Mouse (Mus musculus): Measurements from ENCODE around the gene Ppp3ca. TPM values are rescaled to one million over a fixed set of nuclear protein-coding genes. Genes with fewer than 3 reads are reported as not detected.

The Ppp3ca gene
- polyA plus RNA-seq, 1 experiment from 2014 or later: 153 TPM

DNA sequence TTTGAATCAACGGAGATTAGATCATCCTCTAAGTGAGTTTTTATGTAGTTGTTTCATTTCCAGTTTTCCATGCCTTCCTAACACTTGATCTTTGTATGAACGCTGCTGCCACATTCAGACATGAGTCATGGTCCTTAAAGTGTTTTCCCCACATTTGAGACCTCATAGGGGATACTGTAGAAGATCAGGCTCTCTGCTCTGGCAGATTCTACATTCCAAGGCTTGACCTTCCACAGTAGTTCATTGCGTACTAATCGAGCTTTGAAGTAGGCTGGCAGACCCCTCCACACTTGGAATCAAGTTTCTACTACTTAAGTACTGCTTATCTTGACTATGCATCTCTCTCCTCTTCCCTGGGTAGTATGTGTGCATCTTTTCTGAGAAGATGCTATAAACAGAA, 183.7 kb downstream of the Ppp3ca start:
- Histone ChIP-seq H3K4me3 (no peak overlapping the region), H3K36me3 (no peaks in the 10 kb centered on the region), H3K27ac (replicated peaks) (no peak overlapping the region), H3K4me2 (replicated peaks) (no peak overlapping the region), H3K27me3 (no peaks in the 10 kb centered on the region), H3K9ac (replicated peaks) (no peak overlapping the region), H3K9me3 (no peaks in the 10 kb centered on the region), H3K4me1 (no peaks in the 10 kb centered on the region; the same call in 1 of the 2 replicates)
- no peak for ATAC-seq (replicated peaks)
- 95% methylated on average over 4 of the region's 4 CpGs for WGBS

- no peak for ATAC-seq (replicated peaks)
- Histone ChIP-seq H3K4me1 (no peaks in the 10 kb centered on the region; the same call in 1 of the 2 replicates), H3K27ac (replicated peaks) (no peak overlapping the region), H3K9me3 (no peaks in the 10 kb centered on the region), H3K9ac (replicated peaks) (no peak overlapping the region), H3K27me3 (no peaks in the 10 kb centered on the region), H3K4me3 (no peak overlapping the region), H3K36me3 (no peaks in the 10 kb centered on the region), H3K4me2 (replicated peaks) (no peak overlapping the region)
- 91% methylated on average over 4 of the region's 4 CpGs for WGBS
Observed at GRCm38 (mm10) chr3:136855996-136856395, 186.1 kb downstream of the Ppp3ca start.

- Histone ChIP-seq H3K4me2 (replicated peaks) (no peak overlapping the region), H3K36me3 (no peaks in the 10 kb centered on the region), H3K9ac (replicated peaks) (no peak overlapping the region), H3K4me3 (no peak overlapping the region), H3K27me3 (no peaks in the 10 kb centered on the region), H3K9me3 (no peaks in the 10 kb centered on the region), H3K4me1 (no peaks in the 10 kb centered on the region), H3K27ac (replicated peaks) (no peak overlapping the region)
- no peak for ATAC-seq (replicated peaks)
- WGBS: 88% methylated on average over 11 of the region's 11 CpGs
Observed at GRCm38 (mm10) chr3:136862051-136862837, 192.3 kb downstream of the Ppp3ca start.

DNA sequence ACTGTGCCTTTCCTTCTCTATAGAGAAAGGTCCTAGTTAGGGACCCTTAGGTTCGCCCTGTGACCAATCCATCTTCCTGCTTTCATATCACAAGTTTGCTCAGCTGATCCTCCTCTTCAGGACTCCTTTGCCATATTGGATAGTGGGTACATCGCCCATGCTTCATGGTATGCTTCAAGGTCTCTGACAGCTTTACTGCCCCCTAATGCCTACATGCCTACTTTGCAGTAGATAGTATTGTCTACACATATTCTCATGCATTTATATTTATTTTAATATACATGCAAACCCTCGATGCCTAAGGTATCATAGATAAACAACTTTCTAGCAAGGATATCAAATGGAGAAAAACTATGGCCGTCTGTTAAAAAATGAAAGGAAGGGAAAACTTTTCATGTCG, 193.2 kb downstream of the Ppp3ca start:
- 93% methylated on average over 5 of the region's 5 CpGs for WGBS
- Histone ChIP-seq H3K4me3 (no peak overlapping the region), H3K36me3 (no peaks in the 10 kb centered on the region), H3K27me3 (no peaks in the 10 kb centered on the region), H3K9me3 (no peaks in the 10 kb centered on the region), H3K4me2 (replicated peaks) (no peak overlapping the region), H3K9ac (replicated peaks) (no peak overlapping the region), H3K4me1 (no peaks in the 10 kb centered on the region), H3K27ac (replicated peaks) (no peak overlapping the region)
- 0 out of 2 replicates have a peak, but pooled peaks have one; percentile 26 for ATAC-seq (replicated peaks)

GRCm38 (mm10) chr3:136864306-136864705, 194.4 kb downstream of the Ppp3ca start:
- Histone ChIP-seq H3K9me3 (no peaks in the 10 kb centered on the region), H3K4me3 (no peak overlapping the region), H3K4me2 (replicated peaks) (no peak overlapping the region), H3K9ac (replicated peaks) (no peak overlapping the region), H3K36me3 (no peaks in the 10 kb centered on the region), H3K4me1 (no peaks in the 10 kb centered on the region), H3K27ac (replicated peaks) (no peak overlapping the region), H3K27me3 (no peaks in the 10 kb centered on the region)
- ATAC-seq (replicated peaks): no peak

- H3K27me3 ChIP-seq: no peaks in the 10 kb centered on the region
Observed at GRCm38 (mm10) chr3:136865176-136865859, 195.4 kb downstream of the Ppp3ca start.

DNA sequence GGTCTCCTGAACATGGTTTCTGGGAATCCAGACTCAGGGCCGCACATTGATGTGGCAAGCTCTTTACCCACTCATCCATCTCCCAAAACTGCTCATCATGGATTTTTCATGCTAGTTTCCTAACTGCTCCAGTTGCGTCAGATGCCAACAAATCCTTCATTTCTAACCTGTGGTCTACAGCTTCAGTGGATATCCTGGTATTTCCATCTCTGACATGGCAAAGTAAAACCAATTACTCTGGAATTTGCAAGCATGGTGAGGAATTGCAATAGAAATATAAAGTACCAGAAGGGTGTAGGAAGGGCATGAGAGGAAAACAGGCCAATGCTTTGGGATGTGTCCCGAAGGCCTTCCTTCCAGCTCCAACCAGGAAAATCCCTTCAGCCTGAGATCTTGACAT, 196.2 kb downstream of the Ppp3ca start:
- WGBS: 98% methylated on average over 3 of the region's 3 CpGs
- no peaks in the 10 kb centered on the region for H3K36me3 ChIP-seq
- no peak for ATAC-seq (replicated peaks)
- no peaks in the 10 kb centered on the region for H3K27me3 ChIP-seq
- H3K4me3 ChIP-seq: no peak overlapping the region
- no peak overlapping the region for H3K27ac ChIP-seq (replicated peaks)
- peaks cover 2% of the 10 kb centered on the region; the same call in 1 of the 2 replicates for H3K4me1 ChIP-seq
- no peak overlapping the region for H3K9ac ChIP-seq (replicated peaks)
- no peaks in the 10 kb centered on the region for H3K9me3 ChIP-seq
- H3K4me2 ChIP-seq (replicated peaks): no peak overlapping the region

More at GRCm38 (mm10) chr3:136865176-136865859, 195.4 kb downstream of the Ppp3ca start:
- no peaks in the 10 kb centered on the region for H3K4me1 ChIP-seq
- 85% methylated on average over 4 of the region's 4 CpGs for WGBS
- H3K9me3 ChIP-seq: no peaks in the 10 kb centered on the region
- H3K9ac ChIP-seq (replicated peaks): no peak overlapping the region
- no peak overlapping the region for H3K4me2 ChIP-seq (replicated peaks)
- H3K36me3 ChIP-seq: no peaks in the 10 kb centered on the region
- no peak overlapping the region for H3K27ac ChIP-seq (replicated peaks)
- H3K4me3 ChIP-seq: no peak overlapping the region
- ATAC-seq (replicated peaks): no peak

DNA sequence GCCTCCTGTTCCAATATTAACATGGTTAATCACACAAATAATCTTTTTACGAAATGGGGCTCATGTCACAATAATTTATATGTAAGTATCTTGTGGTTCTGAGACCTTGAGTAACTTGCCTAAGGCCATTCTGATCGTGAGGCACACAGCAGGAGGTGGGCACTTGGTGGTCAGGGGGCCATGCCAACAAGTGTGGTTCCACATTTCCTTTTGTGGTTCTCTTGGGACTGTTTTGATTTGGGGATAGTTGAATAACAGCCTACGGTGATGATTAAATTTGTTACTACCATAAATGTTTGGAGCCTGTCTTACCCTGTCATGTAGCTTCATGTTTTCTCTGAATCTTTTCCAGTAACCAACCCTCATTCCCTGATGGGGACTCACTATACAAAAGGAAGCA, 196.6 kb downstream of the Ppp3ca start:
- H3K4me2 ChIP-seq (replicated peaks): no peak overlapping the region
- WGBS: 81% methylated on average over 3 of the region's 3 CpGs
- H3K27ac ChIP-seq (replicated peaks): no peak overlapping the region
- no peaks in the 10 kb centered on the region for H3K36me3 ChIP-seq
- H3K9ac ChIP-seq (replicated peaks): no peak overlapping the region
- no peaks in the 10 kb centered on the region for H3K27me3 ChIP-seq
- no peak overlapping the region for H3K4me3 ChIP-seq
- ATAC-seq (replicated peaks): no peak
- no peaks in the 10 kb centered on the region for H3K9me3 ChIP-seq
- peaks cover 6% of the 10 kb centered on the region for H3K4me1 ChIP-seq

GRCm38 (mm10) chr3:136867366-136867765, 197.4 kb downstream of the Ppp3ca start:
- WGBS: 95% methylated on average over 2 of the region's 2 CpGs
- no peak overlapping the region for H3K4me3 ChIP-seq
- no peak overlapping the region for H3K9ac ChIP-seq (replicated peaks)
- H3K27ac ChIP-seq (replicated peaks): no peak overlapping the region
- no peak overlapping the region for H3K4me2 ChIP-seq (replicated peaks)
- ATAC-seq (replicated peaks): no peak
- H3K27me3 ChIP-seq: no peaks in the 10 kb centered on the region
- no peaks in the 10 kb centered on the region for H3K9me3 ChIP-seq
- peaks cover 14% of the 10 kb centered on the region for H3K4me1 ChIP-seq
- no peaks in the 10 kb centered on the region for H3K36me3 ChIP-seq

DNA sequence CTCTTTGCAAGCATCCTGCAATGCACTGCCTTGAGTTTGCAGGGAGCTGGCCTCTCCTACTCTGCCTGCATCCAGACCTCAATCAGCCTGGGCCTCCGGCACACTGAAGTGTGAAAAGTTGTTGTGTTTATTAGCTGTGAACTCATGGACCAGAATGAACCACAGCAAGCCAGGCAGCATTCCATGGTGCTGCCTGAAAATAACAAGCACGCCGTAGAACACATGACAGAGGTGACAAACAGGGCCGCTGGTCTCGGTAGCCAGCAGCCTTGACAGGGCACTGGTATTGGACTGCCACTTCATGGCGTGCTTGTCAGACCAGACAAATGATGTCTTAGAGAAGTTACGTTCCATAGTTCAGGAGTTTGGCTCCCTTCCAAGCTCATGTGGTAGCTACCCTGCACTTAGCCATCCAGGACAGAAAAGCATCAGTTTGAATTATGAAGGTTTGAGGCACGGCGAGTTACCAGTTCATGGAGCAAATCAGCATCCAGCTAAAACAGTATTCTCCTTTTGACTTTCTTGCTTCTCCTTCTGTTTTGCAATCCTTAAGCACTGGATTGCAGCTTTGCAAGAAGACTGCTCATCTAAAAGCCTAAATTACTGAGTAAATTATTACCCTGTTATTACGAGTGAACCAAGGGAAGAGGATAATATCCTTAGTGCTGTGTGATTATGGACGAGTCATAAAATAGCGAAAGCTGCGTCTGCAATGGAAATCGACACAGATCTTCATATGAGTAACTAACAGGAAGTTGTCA, 202.0 kb downstream of the Ppp3ca start:
- Histone ChIP-seq H3K9me3 (no peaks in the 10 kb centered on the region), H3K4me2 (replicated peaks) (no peak overlapping the region), H3K4me3 (no peak overlapping the region), H3K27ac (replicated peaks) (no peak overlapping the region), H3K36me3 (no peaks in the 10 kb centered on the region), H3K9ac (replicated peaks) (no peak overlapping the region), H3K27me3 (no peaks in the 10 kb centered on the region), H3K4me1 (peaks cover 30% of the 10 kb centered on the region)
- WGBS: 48% methylated on average over 14 of the region's 14 CpGs
- ATAC-seq (replicated peaks): peak; percentile 78

DNA sequence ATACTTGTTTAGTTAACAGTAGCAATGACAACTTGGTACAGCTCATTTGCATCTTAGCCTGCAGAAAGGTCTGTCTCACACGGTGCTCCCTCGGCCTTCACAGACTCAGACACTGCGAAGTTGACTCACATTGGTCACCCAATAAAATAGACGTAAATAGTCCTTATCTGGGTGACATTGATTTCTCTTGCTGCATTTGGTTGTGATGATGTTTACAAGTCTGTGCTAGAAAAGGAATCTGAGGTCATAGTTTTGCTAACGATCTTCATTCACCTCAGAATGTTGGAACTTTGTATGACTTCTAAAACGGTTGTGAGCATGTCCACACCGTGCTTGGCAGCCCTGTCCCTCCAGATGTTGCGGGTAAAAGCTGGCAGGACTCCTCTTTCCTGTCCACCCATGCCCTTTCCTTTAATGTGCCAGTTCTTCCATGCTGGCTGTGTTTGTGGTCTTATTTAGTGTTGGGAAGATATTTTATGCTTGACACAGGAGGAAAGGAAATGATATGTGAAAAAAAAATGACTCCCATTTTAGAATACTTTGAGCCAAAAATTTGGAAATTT, 202.7 kb downstream of the Ppp3ca start:
- Histone ChIP-seq H3K27ac (replicated peaks) (no peak overlapping the region), H3K27me3 (no peaks in the 10 kb centered on the region), H3K36me3 (peaks cover 1% of the 10 kb centered on the region; the same call in 1 of the 2 replicates), H3K4me1 (peaks cover 30% of the 10 kb centered on the region), H3K4me3 (no peak overlapping the region), H3K4me2 (replicated peaks) (no peak overlapping the region), H3K9ac (replicated peaks) (no peak overlapping the region), H3K9me3 (no peaks in the 10 kb centered on the region)
- ATAC-seq (replicated peaks): no peak
- WGBS: 56% methylated on average over 8 of the region's 8 CpGs
